Mouse (Mus musculus): ENCODE data around the gene Stra8.

- TF ChIP-seq CTCF (conservative IDR thresholded peaks at IDR 0.05; ENCODE audit: low read length) (no peak), NANOG (IDR thresholded peaks at IDR 0.05; ENCODE audit: borderline replicate concordance, low read length) (no peak)
Measured at GRCm38 (mm10) chr6:34907121-34907614, 12.8 kb upstream of the Stra8 start.

All from E14TG2a.4 (cell line).